Mouse (Mus musculus) ES-Bruce4 (cell line): ENCODE data around the gene Lrrc39.

ENCODE experiments used
- CTCF ChIP-seq: IDR thresholded peaks from one replicate; pipeline ENCODE4 v1.8.1; 2011; ENCODE audit warnings: low read depth, low read length
- EP300 ChIP-seq: IDR thresholded peaks from 2 replicates; pipeline ENCODE4 v1.6.1; 2011; ENCODE audit warnings: low read depth, low read length; ENCODE audit not compliant: insufficient read depth

GRCm38 (mm10) chr3:116622641-116623040 is 59.9 kb downstream of the Lrrc39 start:
- TF ChIP-seq CTCF: no peak
- TF ChIP-seq EP300: no peak
